Mouse (Mus musculus): Measurements from ENCODE around the gene Fam76a. TPM values are rescaled to one million over a fixed set of nuclear protein-coding genes. Genes with fewer than 3 reads are reported as not detected.

Gene Fam76a
- polyA plus RNA-seq, 1 experiment, result 13.0 TPM

GRCm38 (mm10) chr4:132874363-132875097 is 47.8 kb downstream of the Fam76a start:
- TF ChIP-seq TCF3 (IDR thresholded peaks at IDR 0.05; ENCODE audit: insufficient read length, low read depth) (no peak), MYOD1 (IDR thresholded peaks at IDR 0.05; ENCODE audit: control insufficient read depth in 1 of 3, insufficient read length in 2 of 3, low read depth in 2 of 3) (no peak), SRF (IDR thresholded peaks at IDR 0.05; ENCODE audit: control insufficient read depth, insufficient read length, low read depth) (no peak), MAX (IDR thresholded peaks at IDR 0.05; ENCODE audit: low read depth) (no peak), POLR2AphosphoS2 (IDR thresholded peaks at IDR 0.05; ENCODE audit: insufficient read length, low read depth) (no peak), CEBPB (IDR thresholded peaks at IDR 0.05; ENCODE audit: insufficient read depth, poor library complexity, severe bottlenecking) (no peak), USF1 (IDR thresholded peaks at IDR 0.05; ENCODE audit: low read depth) (no peak), REST (IDR thresholded peaks at IDR 0.05; ENCODE audit: insufficient read depth, insufficient read length) (no peak), MYOG (IDR thresholded peaks at IDR 0.05; ENCODE audit: control insufficient read depth in 1 of 3, insufficient read depth in 1 of 3, insufficient read length in 2 of 3, low read depth in 2 of 3) (no peak), E2F4 (IDR thresholded peaks at IDR 0.05; ENCODE audit: insufficient read depth) (no peak), POLR2A (IDR thresholded peaks at IDR 0.05; ENCODE audit: insufficient read length, low read depth) (no peak), TCF12 (IDR thresholded peaks at IDR 0.05; ENCODE audit: insufficient read depth, poor library complexity, severe bottlenecking) (no peak)
- Histone ChIP-seq H3K79me2 (ENCODE audit: control insufficient read depth, insufficient read depth) (peaks cover 69% of the 10 kb centered on the region), H3K4me2 (ENCODE audit: low read depth) (no peak overlapping the region)

GRCm38 (mm10) chr4:132873481-132874362 is 48.6 kb downstream of the Fam76a start:
- H3K4me2 ChIP-seq (ENCODE audit: low read depth), result no peak overlapping the region
- H3ac ChIP-seq (ENCODE audit: control insufficient read depth, insufficient read length), result no peak overlapping the region
- H3K27me3 ChIP-seq (ENCODE audit: control insufficient read depth, insufficient read depth, insufficient read length), result no peaks in the 10 kb centered on the region
- TF ChIP-seq E2F4 (IDR thresholded peaks at IDR 0.05; ENCODE audit: insufficient read depth) (no peak), MYOG (IDR thresholded peaks at IDR 0.05; ENCODE audit: control insufficient read depth in 1 of 3, insufficient read depth in 1 of 3, insufficient read length in 2 of 3, low read depth in 2 of 3) (no peak), POLR2A (IDR thresholded peaks at IDR 0.05; ENCODE audit: insufficient read length, low read depth) (no peak), TCF3 (IDR thresholded peaks at IDR 0.05; ENCODE audit: insufficient read length, low read depth) (no peak), REST (IDR thresholded peaks at IDR 0.05; ENCODE audit: insufficient read depth, insufficient read length) (no peak), MYOD1 (IDR thresholded peaks at IDR 0.05; ENCODE audit: control insufficient read depth in 1 of 3, insufficient read length in 2 of 3, low read depth in 2 of 3) (no peak), SRF (IDR thresholded peaks at IDR 0.05; ENCODE audit: control insufficient read depth, insufficient read length, low read depth) (no peak), TCF12 (IDR thresholded peaks at IDR 0.05; ENCODE audit: insufficient read depth, poor library complexity, severe bottlenecking) (no peak), CEBPB (IDR thresholded peaks at IDR 0.05; ENCODE audit: insufficient read depth, poor library complexity, severe bottlenecking) (no peak), POLR2AphosphoS2 (IDR thresholded peaks at IDR 0.05; ENCODE audit: insufficient read length, low read depth) (no peak), MAX (IDR thresholded peaks at IDR 0.05; ENCODE audit: low read depth) (no peak)
- peaks cover 61% of the 10 kb centered on the region for H3K79me2 ChIP-seq (ENCODE audit: control insufficient read depth, insufficient read depth)
- no peak overlapping the region for H3K4me3 ChIP-seq
- peaks cover 8% of the 10 kb centered on the region for H3K36me3 ChIP-seq (ENCODE audit: control insufficient read depth, insufficient read depth)

More at GRCm38 (mm10) chr4:132874363-132875097, 47.8 kb downstream of the Fam76a start:
- H3K36me3 ChIP-seq (ENCODE audit: control insufficient read depth, insufficient read depth), result peaks cover under 1% of the 10 kb centered on the region
- no peaks in the 10 kb centered on the region for H3K27me3 ChIP-seq (ENCODE audit: control insufficient read depth, insufficient read depth, insufficient read length)
- no peak overlapping the region for H3K4me3 ChIP-seq
- H3ac ChIP-seq (ENCODE audit: control insufficient read depth, insufficient read length), result no peak overlapping the region

- no peak overlapping the region for H3K4me2 ChIP-seq (ENCODE audit: low read depth)
- H3K79me2 ChIP-seq (ENCODE audit: control insufficient read depth, insufficient read depth), result peaks cover 36% of the 10 kb centered on the region
- H3ac ChIP-seq (ENCODE audit: control insufficient read depth, insufficient read length), result no peak overlapping the region
- no peaks in the 10 kb centered on the region for H3K27me3 ChIP-seq (ENCODE audit: control insufficient read depth, insufficient read depth, insufficient read length)
- H3K4me3 ChIP-seq, result no peak overlapping the region
- no peak for TF ChIP-seq E2F4 (IDR thresholded peaks at IDR 0.05; ENCODE audit: insufficient read depth)
- TF ChIP-seq MYOD1 (IDR thresholded peaks at IDR 0.05; ENCODE audit: control insufficient read depth in 1 of 3, insufficient read length in 2 of 3, low read depth in 2 of 3), result no peak
- no peak for TF ChIP-seq MYOG (IDR thresholded peaks at IDR 0.05; ENCODE audit: control insufficient read depth in 1 of 3, insufficient read depth in 1 of 3, insufficient read length in 2 of 3, low read depth in 2 of 3)
- no peak for TF ChIP-seq POLR2A (IDR thresholded peaks at IDR 0.05; ENCODE audit: insufficient read length, low read depth)
- TF ChIP-seq TCF12 (IDR thresholded peaks at IDR 0.05; ENCODE audit: insufficient read depth, poor library complexity, severe bottlenecking), result no peak
- no peak for TF ChIP-seq POLR2AphosphoS2 (IDR thresholded peaks at IDR 0.05; ENCODE audit: insufficient read length, low read depth)
- TF ChIP-seq USF1 (IDR thresholded peaks at IDR 0.05; ENCODE audit: low read depth), result no peak
- TF ChIP-seq REST (IDR thresholded peaks at IDR 0.05; ENCODE audit: insufficient read depth, insufficient read length), result no peak
- no peak for TF ChIP-seq MAX (IDR thresholded peaks at IDR 0.05; ENCODE audit: low read depth)
- TF ChIP-seq TCF3 (IDR thresholded peaks at IDR 0.05; ENCODE audit: insufficient read length, low read depth), result no peak
- no peak for TF ChIP-seq CEBPB (IDR thresholded peaks at IDR 0.05; ENCODE audit: insufficient read depth, poor library complexity, severe bottlenecking)
- TF ChIP-seq SRF (IDR thresholded peaks at IDR 0.05; ENCODE audit: control insufficient read depth, insufficient read length, low read depth), result no peak
- H3K36me3 ChIP-seq (ENCODE audit: control insufficient read depth, insufficient read depth), result peaks cover 24% of the 10 kb centered on the region
These were observed 51.2 kb downstream of the Fam76a start for GRCm38 (mm10) chr4:132871116-132871515.

- no peak overlapping the region for H3K4me3 ChIP-seq
- H3ac ChIP-seq (ENCODE audit: control insufficient read depth, insufficient read length), result no peak overlapping the region
- H3K79me2 ChIP-seq (ENCODE audit: control insufficient read depth, insufficient read depth), result no peaks in the 10 kb centered on the region
- H3K36me3 ChIP-seq (ENCODE audit: control insufficient read depth, insufficient read depth), result peaks cover 44% of the 10 kb centered on the region
- no peaks in the 10 kb centered on the region for H3K27me3 ChIP-seq (ENCODE audit: control insufficient read depth, insufficient read depth, insufficient read length)
- H3K4me2 ChIP-seq (ENCODE audit: low read depth), result no peak overlapping the region
- TF ChIP-seq MYOD1 (IDR thresholded peaks at IDR 0.05; ENCODE audit: control insufficient read depth in 1 of 3, insufficient read length in 2 of 3, low read depth in 2 of 3), result no peak
- no peak for TF ChIP-seq MYOG (IDR thresholded peaks at IDR 0.05; ENCODE audit: control insufficient read depth in 1 of 3, insufficient read depth in 1 of 3, insufficient read length in 2 of 3, low read depth in 2 of 3)
- no peak for TF ChIP-seq REST (IDR thresholded peaks at IDR 0.05; ENCODE audit: insufficient read depth, insufficient read length)
- TF ChIP-seq POLR2A (IDR thresholded peaks at IDR 0.05; ENCODE audit: insufficient read length, low read depth), result no peak
- TF ChIP-seq CEBPB (IDR thresholded peaks at IDR 0.05; ENCODE audit: insufficient read depth, poor library complexity, severe bottlenecking), result no peak
- TF ChIP-seq TCF12 (IDR thresholded peaks at IDR 0.05; ENCODE audit: insufficient read depth, poor library complexity, severe bottlenecking), result no peak
- TF ChIP-seq MAX (IDR thresholded peaks at IDR 0.05; ENCODE audit: low read depth), result no peak
- TF ChIP-seq USF1 (IDR thresholded peaks at IDR 0.05; ENCODE audit: low read depth), result no peak
- no peak for TF ChIP-seq SRF (IDR thresholded peaks at IDR 0.05; ENCODE audit: control insufficient read depth, insufficient read length, low read depth)
- TF ChIP-seq POLR2AphosphoS2 (IDR thresholded peaks at IDR 0.05; ENCODE audit: insufficient read length, low read depth), result no peak
- no peak for TF ChIP-seq E2F4 (IDR thresholded peaks at IDR 0.05; ENCODE audit: insufficient read depth)
These were observed 57.5 kb downstream of the Fam76a start for GRCm38 (mm10) chr4:132864856-132865255.
